Mouse (Mus musculus): Measurements from ENCODE around the gene Phf20.

GRCm38 (mm10) chr2:156307261-156307660, 111.0 kb downstream of the Phf20 start:
- no peak for TF ChIP-seq CEBPB (IDR thresholded peaks at IDR 0.05; ENCODE audit: insufficient read depth, poor library complexity, severe bottlenecking)
- no peak for TF ChIP-seq POLR2A (IDR thresholded peaks at IDR 0.05; ENCODE audit: insufficient read length, low read depth)
- TF ChIP-seq MYOG (IDR thresholded peaks at IDR 0.05; ENCODE audit: control insufficient read depth in 1 of 3, insufficient read depth in 1 of 3, insufficient read length in 2 of 3, low read depth in 2 of 3), result peak in 1 of 3 experiments; percentile 23
- TF ChIP-seq POLR2AphosphoS2 (IDR thresholded peaks at IDR 0.05; ENCODE audit: insufficient read length, low read depth), result no peak
- TF ChIP-seq USF1 (IDR thresholded peaks at IDR 0.05; ENCODE audit: low read depth), result no peak
- TF ChIP-seq E2F4 (IDR thresholded peaks at IDR 0.05; ENCODE audit: insufficient read depth), result no peak
- TF ChIP-seq SRF (IDR thresholded peaks at IDR 0.05; ENCODE audit: control insufficient read depth, insufficient read length, low read depth), result no peak
- TF ChIP-seq TCF12 (IDR thresholded peaks at IDR 0.05; ENCODE audit: insufficient read depth, poor library complexity, severe bottlenecking), result no peak
- no peak for TF ChIP-seq REST (IDR thresholded peaks at IDR 0.05; ENCODE audit: insufficient read depth, insufficient read length)
- TF ChIP-seq MYOD1 (IDR thresholded peaks at IDR 0.05; ENCODE audit: control insufficient read depth in 1 of 3, insufficient read length in 2 of 3, low read depth in 2 of 3), result peak in 1 of 3 experiments; percentile 27
- TF ChIP-seq MAX (IDR thresholded peaks at IDR 0.05; ENCODE audit: low read depth), result no peak
